Mouse (Mus musculus) lung, postnatal 0 days (tissue): ENCODE results near the gene Rapgef2. TPM values are rescaled to one million over a fixed set of nuclear protein-coding genes. Genes with fewer than 3 reads are reported as not detected.

Source experiments
- ATAC-seq: fragments of 200-750 bp; cut with Nextera tagmentation; 2 replicates; pipeline ENCODE4 v1.8.0; 2017; ENCODE audit warnings: moderate library complexity
- DNase-seq: peaks from one replicate; pipeline ENCODE4 v3.0.0-alpha.2; 2016; ENCODE audit warnings: low spot score
- H3K27ac ChIP-seq: fragments of 300-500 bp; sonication (generic); 2 replicates; pipeline ENCODE4 v1.5.1; 2014; ENCODE audit warnings: antibody characterized with exemption, mild to moderate bottlenecking, low read length, mixed read lengths
- H3K27me3 ChIP-seq: fragments of 300-500 bp; sonication (generic); replicated peaks from 2 replicates; pipeline ENCODE4 v1.6.1; 2014; ENCODE audit warnings: low read length, mixed read lengths; ENCODE audit not compliant: insufficient read depth
- H3K36me3 ChIP-seq: fragments of 300-500 bp; sonication (generic); 2 replicates; pipeline ENCODE4 v1.6.1; 2014; ENCODE audit warnings: low read length, mixed read lengths; ENCODE audit not compliant: insufficient read depth
- H3K4me1 ChIP-seq: fragments of 300-500 bp; sonication (generic); 2 replicates; pipeline ENCODE4 v1.6.1; 2014; ENCODE audit warnings: antibody characterized with exemption, low read depth, low read length, mixed read lengths; ENCODE audit not compliant: insufficient read depth
- H3K4me2 ChIP-seq: fragments of 300-500 bp; sonication (generic); replicated peaks from 2 replicates; pipeline ENCODE4 v1.6.1; 2014; ENCODE audit warnings: low read depth, mild to moderate bottlenecking, low read length, moderate library complexity, mixed read lengths
- H3K4me3 ChIP-seq: fragments of 300-500 bp; sonication (generic); 2 replicates; pipeline ENCODE4 v1.5.1; 2014; ENCODE audit warnings: low read depth, low read length
- H3K9ac ChIP-seq: fragments of 300-500 bp; sonication (generic); replicated peaks from 2 replicates; pipeline ENCODE4 v1.6.1; 2014; ENCODE audit warnings: low read depth, mild to moderate bottlenecking
- H3K9me3 ChIP-seq: fragments of 300-500 bp; sonication (generic); 2 replicates; pipeline ENCODE4 v1.6.1; 2016; ENCODE audit warnings: low read length, mixed read lengths
- CTCF ChIP-seq: IDR thresholded peaks from 2 replicates; pipeline ENCODE4 v1.5.1; 2016; ENCODE audit warnings: antibody characterized with exemption, mild to moderate bottlenecking
- EP300 ChIP-seq: IDR thresholded peaks from 2 replicates; pipeline ENCODE4 v1.6.1; 2016; ENCODE audit warnings: antibody characterized with exemption, mild to moderate bottlenecking, control low read depth
- WGBS: fragments of 180-500 bp; shearing (Covaris S2); extraction: QIAGEN DNeasy Blood & Tissue Kit; methylation state at CpG from one replicate; pipeline ENCODE4 v1.1.7; 2014; 5-methylcytosine and 5-hydroxymethylcytosine counted together
- polyA plus RNA-seq: library from polyadenylated mRNA; unstranded; fragments of >200 nt; fragmentation: Nextera tagmentation; extraction: Ambion mirVana; gene quantifications from 2 replicates; pipeline ENCODE4 v1.2.1, GENCODE M21; 2015

Gene Rapgef2
- polyA plus RNA-seq, 1 experiment from 2014 or later, result 5.8 TPM

DNA sequence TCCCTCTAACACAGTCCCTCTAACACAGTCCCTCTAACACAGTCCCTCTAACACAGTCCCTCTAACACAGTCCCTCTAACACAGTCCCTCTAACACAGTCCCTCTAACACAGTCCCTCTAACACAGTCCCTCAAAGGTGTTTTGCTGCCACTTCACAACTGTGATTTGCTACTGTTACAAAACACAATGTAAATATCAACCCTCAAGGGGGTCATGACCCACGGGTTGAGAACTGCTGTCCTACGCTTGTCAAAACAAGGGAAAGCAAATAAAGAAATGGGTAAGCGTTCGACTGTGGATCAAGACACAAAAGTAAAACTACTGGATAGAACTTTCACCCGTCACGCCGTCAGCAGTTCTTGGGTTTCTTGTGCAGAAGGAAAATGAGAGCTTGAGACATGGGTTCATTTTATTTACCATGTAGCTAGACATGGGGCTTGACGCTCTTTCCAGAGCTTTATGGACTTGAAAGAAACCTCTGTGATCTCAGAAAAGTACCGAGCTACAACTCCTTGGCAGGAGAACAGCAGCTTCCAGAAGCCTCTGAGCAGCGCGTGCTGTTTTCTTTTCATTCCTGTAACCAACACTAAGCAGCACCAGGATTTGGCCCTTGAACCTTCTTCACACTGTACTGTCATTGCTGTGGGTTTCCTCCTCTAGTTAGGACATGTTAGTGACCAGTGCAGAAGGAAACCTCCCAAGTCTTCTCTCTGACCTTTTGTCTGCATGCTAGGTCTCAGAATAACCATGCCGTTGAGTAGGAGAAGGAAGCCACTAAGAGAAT, 43.2 kb downstream of the Rapgef2 start:
- Histone ChIP-seq H3K36me3 (no peaks in the 10 kb centered on the region), H3K27ac (no peak overlapping the region), H3K4me2 (no peak overlapping the region), H3K9me3 (no peaks in the 10 kb centered on the region), H3K4me1 (peaks cover 11% of the 10 kb centered on the region; the same call in 1 of the 2 replicates), H3K9ac (no peak overlapping the region), H3K27me3 (no peaks in the 10 kb centered on the region), H3K4me3 (no peak overlapping the region)
- ATAC-seq, result peak; percentile 25; the same call in 1 of the 2 replicates
- TF ChIP-seq CTCF (no peak), EP300 (no peak)
- no peak for DNase-seq
- WGBS, result 49% methylated on average over 12 of the region's 12 CpGs

DNA sequence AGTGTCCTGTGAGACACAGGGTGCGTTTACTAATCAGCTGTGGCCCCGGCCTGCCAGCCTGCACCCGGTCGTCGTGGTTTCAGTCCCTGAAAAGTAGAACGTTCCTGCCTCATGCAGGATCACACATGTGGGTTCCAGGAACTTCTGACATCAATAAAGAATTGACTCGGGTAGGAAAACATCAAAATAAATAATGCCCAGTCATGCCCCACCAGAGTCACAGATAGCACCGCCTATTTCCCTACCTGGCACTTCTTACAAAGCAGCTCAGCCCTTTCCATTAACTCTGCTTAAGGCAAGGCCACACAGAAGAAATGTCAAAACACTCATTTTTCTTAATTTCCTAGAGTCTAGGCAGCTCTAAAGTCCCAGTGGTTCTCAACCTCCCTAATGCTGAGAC, 44.0 kb downstream of the Rapgef2 start:
- no peak overlapping the region for H3K27ac ChIP-seq
- no peak overlapping the region for H3K4me3 ChIP-seq
- 48% methylated on average over 8 of the region's 8 CpGs for WGBS
- H3K4me1 ChIP-seq, result peaks cover 12% of the 10 kb centered on the region; the same call in 1 of the 2 replicates
- H3K4me2 ChIP-seq, result no peak overlapping the region
- no peak overlapping the region for H3K9ac ChIP-seq
- no peaks in the 10 kb centered on the region for H3K36me3 ChIP-seq
- DNase-seq, result no peak
- H3K9me3 ChIP-seq, result no peaks in the 10 kb centered on the region
- ATAC-seq, result no peak
- H3K27me3 ChIP-seq, result no peaks in the 10 kb centered on the region
- TF ChIP-seq EP300 (no peak), CTCF (no peak)

DNA sequence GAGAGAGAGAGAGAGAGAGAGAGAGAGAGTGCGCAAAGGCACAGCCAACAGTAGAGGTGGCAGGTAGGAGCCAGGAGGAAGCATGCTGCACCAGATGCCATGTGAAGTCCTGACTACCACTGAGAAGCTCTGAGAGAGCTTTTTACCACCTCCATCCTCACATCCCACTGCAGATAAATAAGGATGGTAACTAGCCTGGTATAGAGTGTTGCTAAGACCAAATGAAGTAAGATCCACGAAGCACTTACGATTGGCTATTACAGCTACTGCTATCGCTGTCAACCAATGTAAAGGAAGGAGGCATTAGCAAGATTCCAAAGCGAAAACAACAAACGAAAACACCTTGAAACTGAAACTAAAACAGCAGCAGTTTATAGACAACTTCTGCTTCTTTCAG, 47.3 kb downstream of the Rapgef2 start:
- no peaks in the 10 kb centered on the region for H3K27me3 ChIP-seq
- H3K4me2 ChIP-seq, result no peak overlapping the region
- H3K4me1 ChIP-seq, result peaks cover 16% of the 10 kb centered on the region; the same call in 1 of the 2 replicates
- 79% methylated on average over 6 of the region's 6 CpGs for WGBS
- H3K36me3 ChIP-seq, result no peaks in the 10 kb centered on the region
- no peak overlapping the region for H3K4me3 ChIP-seq
- ATAC-seq (no peak), DNase-seq (no peak)
- no peaks in the 10 kb centered on the region for H3K9me3 ChIP-seq
- peak overlapping the region; percentile 47 for H3K27ac ChIP-seq
- TF ChIP-seq EP300 (no peak), CTCF (no peak)
- no peak overlapping the region for H3K9ac ChIP-seq

DNA sequence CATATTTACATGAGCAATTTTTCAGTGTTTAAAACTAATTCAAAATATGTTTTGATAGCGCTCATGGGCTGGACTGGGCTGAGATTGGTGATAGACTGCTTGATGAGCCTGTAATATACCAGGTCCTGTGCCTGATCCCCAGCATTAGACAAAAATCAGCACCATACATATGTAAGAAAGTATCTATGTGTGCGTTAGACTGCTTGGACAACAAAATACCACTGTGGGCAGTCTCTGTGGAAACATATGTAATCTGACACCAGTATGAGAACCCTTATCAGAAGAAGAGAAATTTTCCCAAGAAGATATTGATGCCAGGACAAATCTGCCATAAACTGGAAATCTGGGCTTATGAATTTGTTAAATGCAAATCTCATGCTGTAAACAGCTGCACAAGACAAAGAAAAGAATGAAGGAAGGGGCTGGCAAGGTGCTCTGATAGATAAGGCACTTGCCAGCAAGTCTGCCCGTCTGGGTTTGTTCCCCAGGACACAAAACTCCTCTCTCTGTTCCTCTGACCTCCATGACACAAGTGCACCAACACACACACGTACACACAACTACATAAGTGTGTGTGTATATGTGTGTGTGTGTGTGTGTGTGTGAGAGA, 47.8 kb downstream of the Rapgef2 start:
- H3K4me1 ChIP-seq, result peaks cover 16% of the 10 kb centered on the region; the same call in 1 of the 2 replicates
- H3K4me3 ChIP-seq, result no peak overlapping the region
- H3K4me2 ChIP-seq, result no peak overlapping the region
- H3K36me3 ChIP-seq, result no peaks in the 10 kb centered on the region
- no peak for DNase-seq
- no peak for ATAC-seq
- no peaks in the 10 kb centered on the region for H3K27me3 ChIP-seq
- WGBS, result 38% methylated on average over 4 of the region's 4 CpGs
- peak overlapping the region; percentile 51 for H3K27ac ChIP-seq
- H3K9ac ChIP-seq, result no peak overlapping the region
- TF ChIP-seq CTCF, result no peak
- TF ChIP-seq EP300, result peak; percentile 13; the same call in 1 of the 2 replicates
- no peaks in the 10 kb centered on the region for H3K9me3 ChIP-seq

DNA sequence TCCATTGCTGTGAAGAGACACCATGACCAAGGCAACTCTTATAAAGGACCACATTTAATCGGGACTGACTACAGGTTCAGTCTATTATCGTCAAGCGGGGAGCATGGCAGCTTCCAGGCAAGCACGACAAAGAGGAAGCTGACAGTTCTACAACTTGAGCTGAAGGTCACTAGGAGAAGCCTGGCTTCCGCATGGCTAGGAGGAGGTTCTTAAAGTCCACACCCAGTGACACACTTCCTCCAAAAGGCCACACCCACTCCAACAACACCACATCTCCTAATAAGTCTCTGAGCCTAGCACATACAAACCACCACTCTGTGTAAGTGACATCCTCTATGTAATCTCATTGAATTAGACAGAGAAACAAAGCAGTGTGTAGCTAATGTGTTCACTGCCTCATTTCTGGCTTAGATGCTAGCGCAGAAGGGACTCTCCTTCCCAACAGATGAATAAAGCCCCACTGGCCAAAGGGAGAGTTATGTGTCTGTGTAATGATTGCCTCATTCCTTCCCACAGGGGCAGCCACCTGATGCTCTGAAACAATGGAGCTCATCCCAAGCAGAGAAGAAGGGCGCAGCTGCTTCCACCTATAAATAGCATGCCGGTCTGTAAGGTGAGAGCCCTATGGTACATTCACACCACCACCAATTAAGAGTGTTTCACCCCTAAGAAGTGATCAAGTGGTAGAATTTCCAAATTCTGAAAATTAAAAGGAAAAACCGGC, 48.5 kb downstream of the Rapgef2 start:
- WGBS, result 74% methylated on average over 9 of the region's 9 CpGs
- Histone ChIP-seq H3K27ac (peak overlapping the region; percentile 51), H3K4me2 (no peak overlapping the region), H3K9me3 (no peaks in the 10 kb centered on the region), H3K36me3 (no peaks in the 10 kb centered on the region), H3K9ac (no peak overlapping the region), H3K4me1 (peaks cover 16% of the 10 kb centered on the region; the same call in 1 of the 2 replicates), H3K27me3 (no peaks in the 10 kb centered on the region), H3K4me3 (no peak overlapping the region)
- DNase-seq (peak; percentile 73), ATAC-seq (peak; percentile 73)
- TF ChIP-seq EP300 (no peak), CTCF (no peak)

DNA sequence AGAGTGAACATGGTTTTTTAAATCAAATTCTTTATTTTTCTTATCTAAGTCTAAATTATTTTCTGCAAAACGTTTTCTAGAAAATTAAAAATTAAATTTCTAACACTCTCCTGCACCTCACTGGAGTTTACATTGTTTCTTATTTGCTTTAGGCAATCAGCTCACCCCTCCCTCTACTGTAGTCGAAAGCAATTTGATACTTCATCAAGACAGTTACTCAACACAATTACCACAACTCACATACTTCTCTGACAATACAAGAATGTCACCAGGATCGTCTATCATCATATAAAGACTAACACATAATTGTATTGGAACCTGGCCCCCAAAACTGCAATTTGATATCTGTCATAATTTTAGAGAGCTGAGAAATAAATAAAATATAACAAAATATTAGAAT, 51.8 kb downstream of the Rapgef2 start:
- no peak for TF ChIP-seq EP300
- no peak for TF ChIP-seq CTCF
- no peaks in the 10 kb centered on the region for H3K36me3 ChIP-seq
- no peak overlapping the region; the same call in 1 of the 2 replicates for H3K4me2 ChIP-seq
- H3K27me3 ChIP-seq, result no peaks in the 10 kb centered on the region
- peak overlapping the region; percentile 57; the same call in 1 of the 2 replicates for H3K27ac ChIP-seq
- DNase-seq (peak; percentile 51), ATAC-seq (no peak)
- 20% methylated on average over 3 of the region's 3 CpGs for WGBS
- peaks cover 16% of the 10 kb centered on the region; the same call in 1 of the 2 replicates for H3K4me1 ChIP-seq
- no peak overlapping the region for H3K4me3 ChIP-seq
- no peaks in the 10 kb centered on the region for H3K9me3 ChIP-seq
- no peak overlapping the region for H3K9ac ChIP-seq
